Mouse (Mus musculus): Measurements from ENCODE around the gene Habp2. TPM values are rescaled to one million over a fixed set of nuclear protein-coding genes. Genes with fewer than 3 reads are reported as not detected.

Gene Habp2
- polyA plus RNA-seq, 1 experiment from 2014 or later: 0.07 TPM

GRCm38 (mm10) chr19:56367778-56368177 is 80.8 kb downstream of the Habp2 start:
- ATAC-seq (ENCODE audit: low read depth): no peak
- H3K4me1 ChIP-seq (replicated peaks): no peaks in the 10 kb centered on the region
- no peak overlapping the region for H3K4me2 ChIP-seq
- no peaks in the 10 kb centered on the region for H3K9me3 ChIP-seq
- no peaks in the 10 kb centered on the region for H3K36me3 ChIP-seq
- no peak overlapping the region for H3K4me3 ChIP-seq
- no peak overlapping the region for H3K9ac ChIP-seq
- no peak overlapping the region for H3K27ac ChIP-seq (replicated peaks)
- H3K27me3 ChIP-seq: no peaks in the 10 kb centered on the region
- WGBS: 88% methylated on average over 7 of the region's 7 CpGs

- ATAC-seq (ENCODE audit: low read depth): no peak
- no peak overlapping the region for H3K4me2 ChIP-seq
- 89% methylated on average over 7 of the region's 7 CpGs for WGBS
- H3K36me3 ChIP-seq: no peaks in the 10 kb centered on the region
- no peaks in the 10 kb centered on the region for H3K4me1 ChIP-seq (replicated peaks)
- no peaks in the 10 kb centered on the region for H3K9me3 ChIP-seq
- no peak overlapping the region for H3K9ac ChIP-seq
- no peak overlapping the region for H3K27ac ChIP-seq (replicated peaks)
- no peaks in the 10 kb centered on the region for H3K27me3 ChIP-seq
- no peak overlapping the region for H3K4me3 ChIP-seq
These were observed 82.0 kb downstream of the Habp2 start for GRCm38 (mm10) chr19:56368912-56369311.

Other genes starting within 250 kb of the Habp2 start
- gene Nrap, start 102.9 kb downstream of the Habp2 start, polyA plus RNA-seq (2015; fragmentation: Nextera tagmentation; extraction: Ambion mirVana): 0.32 and 0.40 TPM in 2 replicates
- gene Casp7, start 110.0 kb downstream of the Habp2 start, polyA plus RNA-seq (2015; fragmentation: Nextera tagmentation; extraction: Ambion mirVana): 13.8 and 15.7 TPM in 2 replicates
- gene Plekhs1, start 174.5 kb downstream of the Habp2 start, polyA plus RNA-seq (2015; fragmentation: Nextera tagmentation; extraction: Ambion mirVana): 0.33 TPM in 1 of 2 replicates, not detected in the other